Mouse (Mus musculus): Measurements from ENCODE around the gene Lhfp. TPM values are rescaled to one million over a fixed set of nuclear protein-coding genes. Genes with fewer than 3 reads are reported as not detected.
"Not testable (repeated sequence)": the region's sequence is repeated elsewhere in the genome, so short reads cannot be mapped to it uniquely, and the experiment has no call there.

The Lhfp gene
- polyA plus RNA-seq, 1 experiment from 2014 or later, result 50.7 TPM

DNA sequence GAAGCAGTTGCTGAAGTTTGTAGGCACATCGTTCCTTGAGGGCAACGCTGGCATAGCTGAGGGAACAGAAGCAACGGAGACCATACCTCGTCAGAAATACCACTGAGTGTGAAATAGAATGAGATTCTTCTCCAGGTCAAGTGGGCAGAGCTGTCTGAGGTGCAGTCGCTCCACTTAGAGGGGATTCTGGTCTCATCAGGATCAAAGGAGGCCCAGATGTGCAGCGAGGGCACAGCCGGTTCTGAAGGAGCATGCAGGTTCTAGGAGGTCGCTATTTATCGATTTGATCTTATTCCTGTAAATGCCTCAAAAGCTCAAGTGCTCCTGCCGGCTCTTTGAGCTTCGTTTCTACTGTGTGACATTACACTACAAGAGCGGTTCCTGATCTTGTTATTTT lies 61.4 kb downstream of the Lhfp start:
- no peak for ATAC-seq (ENCODE audit: low FRiP score, low read depth)
- H3K4me2 ChIP-seq (replicated peaks), result peak overlapping the region; percentile 6; the same call in 1 of the 2 replicates
- H3K9ac ChIP-seq, result no peak overlapping the region
- no peaks in the 10 kb centered on the region for H3K36me3 ChIP-seq
- H3K4me1 ChIP-seq, result peaks cover 26% of the 10 kb centered on the region
- 23% methylated on average over 12 of the region's 12 CpGs for WGBS
- H3K27me3 ChIP-seq (replicated peaks), result no peaks in the 10 kb centered on the region; the same call in 1 of the 2 replicates
- H3K9me3 ChIP-seq, result no peaks in the 10 kb centered on the region
- no peak overlapping the region for H3K4me3 ChIP-seq
- no peak overlapping the region for H3K27ac ChIP-seq

DNA sequence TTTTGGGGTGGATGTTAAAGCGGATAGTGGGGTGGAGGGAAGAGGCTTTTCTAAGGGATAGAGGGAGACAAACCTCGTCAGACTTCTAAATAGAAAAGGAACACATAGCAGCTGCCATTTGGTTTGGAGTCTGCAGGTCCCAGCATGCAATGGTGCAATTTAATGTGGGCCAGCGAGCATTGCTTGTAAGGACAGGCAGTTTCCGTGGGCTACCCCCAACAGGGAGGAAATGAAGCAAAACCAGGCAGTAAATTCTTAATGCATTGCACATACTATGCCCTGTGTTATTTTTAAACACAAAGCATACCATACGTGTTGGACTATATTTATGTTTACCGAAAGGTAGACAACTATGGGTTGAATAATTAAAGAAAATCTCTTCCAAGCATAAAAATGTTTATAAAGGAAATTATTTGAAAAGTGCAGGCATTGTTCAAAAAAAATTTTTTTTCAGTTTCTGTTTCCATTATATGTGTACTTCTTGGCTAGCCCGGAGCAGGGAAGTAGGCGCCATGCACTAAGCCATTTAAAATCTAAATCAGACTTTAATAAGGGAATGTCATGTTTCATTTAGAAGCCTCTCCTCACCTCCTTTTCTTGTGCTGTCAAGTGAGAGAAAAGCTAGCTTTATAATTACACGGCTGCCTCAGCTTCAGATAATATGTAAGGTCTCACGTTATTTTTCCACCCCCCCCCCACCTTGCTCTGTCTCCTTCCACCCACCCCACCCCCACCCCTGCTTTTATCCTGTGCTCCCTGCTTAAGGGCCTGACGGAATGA lies 67.5 kb downstream of the Lhfp start:
- Histone ChIP-seq H3K27ac (no peak overlapping the region), H3K4me3 (no peak overlapping the region), H3K36me3 (no peaks in the 10 kb centered on the region), H3K9ac (no peak overlapping the region), H3K4me1 (peaks cover 7% of the 10 kb centered on the region; the same call in 1 of the 2 replicates), H3K4me2 (replicated peaks) (no peak overlapping the region), H3K9me3 (no peaks in the 10 kb centered on the region), H3K27me3 (replicated peaks) (no peaks in the 10 kb centered on the region)
- WGBS, result 47% methylated on average over 11 of the region's 11 CpGs
- ATAC-seq (ENCODE audit: low FRiP score, low read depth), result no peak

DNA sequence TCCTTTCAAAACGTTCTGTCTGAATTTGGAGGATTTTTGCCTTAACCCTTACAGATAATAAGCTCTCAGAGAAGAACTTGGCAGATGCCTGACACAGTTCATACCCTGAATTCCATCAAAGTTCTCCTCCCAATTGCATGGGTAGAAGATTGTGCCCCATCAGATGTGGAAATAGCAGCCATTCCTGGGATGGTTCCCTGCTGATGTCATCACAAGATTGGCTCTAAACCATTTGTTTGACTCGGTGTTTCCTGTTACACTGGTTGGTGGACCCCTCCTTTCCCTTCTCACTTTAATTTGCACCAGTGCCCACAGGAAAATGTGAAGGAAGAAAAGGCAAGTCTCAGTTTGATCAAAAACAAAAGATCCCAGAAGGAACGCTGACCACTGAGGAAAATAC lies 68.6 kb downstream of the Lhfp start:
- ATAC-seq (ENCODE audit: low FRiP score, low read depth), result no peak
- no peak overlapping the region for H3K4me2 ChIP-seq (replicated peaks)
- 62% methylated on average over 3 of the region's 3 CpGs for WGBS

DNA sequence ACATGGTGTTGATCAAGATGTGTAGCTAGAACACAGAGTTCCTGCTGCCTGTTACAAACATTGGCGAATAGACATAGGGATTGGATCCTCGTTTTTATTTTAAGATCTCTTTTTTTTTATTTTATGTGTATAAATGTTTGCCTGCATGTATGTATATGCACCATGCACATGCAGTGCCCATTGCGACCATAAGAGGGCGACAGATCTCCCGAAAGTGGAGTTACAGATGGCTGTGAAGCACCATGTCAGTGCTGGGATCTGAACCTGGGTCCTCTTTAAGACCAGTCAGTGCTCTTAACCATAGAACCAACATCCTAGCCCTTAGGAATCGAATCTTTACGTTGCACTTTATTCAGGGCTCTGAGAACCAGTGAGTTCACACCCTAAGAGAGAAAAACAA lies 70.7 kb downstream of the Lhfp start:
- 95% methylated on average over 7 of the region's 7 CpGs for WGBS
- Histone ChIP-seq H3K4me3 (no peak overlapping the region), H3K36me3 (no peaks in the 10 kb centered on the region), H3K27me3 (replicated peaks) (no peaks in the 10 kb centered on the region), H3K4me2 (replicated peaks) (no peak overlapping the region), H3K9me3 (no peaks in the 10 kb centered on the region), H3K27ac (no peak overlapping the region), H3K4me1 (peaks cover 7% of the 10 kb centered on the region; the same call in 1 of the 2 replicates), H3K9ac (no peak overlapping the region)
- ATAC-seq (ENCODE audit: low FRiP score, low read depth), result no peak

More for the DNA sequence above, 68.6 kb downstream of the Lhfp start:
- Histone ChIP-seq H3K4me3 (no peak overlapping the region), H3K27me3 (replicated peaks) (no peaks in the 10 kb centered on the region), H3K9me3 (no peaks in the 10 kb centered on the region), H3K36me3 (no peaks in the 10 kb centered on the region), H3K27ac (no peak overlapping the region), H3K4me1 (peaks cover 7% of the 10 kb centered on the region; the same call in 1 of the 2 replicates), H3K9ac (no peak overlapping the region)

DNA sequence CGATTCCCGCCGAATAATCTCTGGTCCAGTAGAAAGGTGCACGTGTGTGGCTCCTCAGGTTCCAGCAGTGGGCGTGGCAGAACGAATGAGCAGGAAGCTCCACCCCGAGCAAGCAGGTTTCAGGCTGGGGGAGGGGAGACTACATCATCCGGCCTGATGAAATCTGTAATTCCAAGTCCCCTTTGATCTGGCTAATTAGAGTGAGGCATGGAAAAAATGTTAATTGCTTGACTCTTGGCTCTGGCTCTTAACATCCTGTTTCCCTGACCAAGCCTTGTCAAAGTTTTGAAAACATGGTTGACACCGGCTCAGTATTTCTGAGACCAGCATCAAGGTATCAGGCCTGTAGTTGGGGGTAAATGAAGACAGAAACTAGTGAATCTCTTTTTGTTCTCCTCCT lies 77.4 kb downstream of the Lhfp start:
- not testable (repeated sequence) for H3K4me3 ChIP-seq; H3K4me2 ChIP-seq (replicated peaks); H3K27ac ChIP-seq; H3K36me3 ChIP-seq; H3K9me3 ChIP-seq; H3K27me3 ChIP-seq (replicated peaks); H3K4me1 ChIP-seq; H3K9ac ChIP-seq; ATAC-seq (ENCODE audit: low FRiP score, low read depth)
- 70% methylated on average over 5 of the region's 9 CpGs for WGBS

DNA sequence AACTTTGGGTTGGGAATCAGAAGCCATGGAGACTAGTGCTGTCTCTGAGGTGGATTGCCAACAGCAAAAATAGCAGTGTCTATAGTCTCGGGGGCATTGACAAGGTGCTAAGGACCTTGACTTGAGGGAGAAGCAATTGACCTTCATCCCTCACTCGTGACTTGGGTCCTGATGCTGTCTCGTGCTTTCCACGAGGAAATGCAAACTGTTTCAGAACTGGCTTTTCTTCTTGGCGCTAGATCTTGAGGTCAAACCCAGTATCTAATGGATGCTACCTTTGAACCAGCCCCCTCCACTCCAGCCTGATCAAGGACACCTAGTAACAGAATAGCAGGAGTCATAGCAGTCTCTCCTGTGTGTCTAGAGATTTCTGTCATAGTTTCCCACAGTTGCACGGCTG lies 78.7 kb downstream of the Lhfp start:
- Histone ChIP-seq H3K4me1 (no peaks in the 10 kb centered on the region), H3K4me2 (replicated peaks) (no peak overlapping the region), H3K27me3 (replicated peaks) (no peaks in the 10 kb centered on the region), H3K36me3 (no peaks in the 10 kb centered on the region), H3K9me3 (no peaks in the 10 kb centered on the region), H3K9ac (no peak overlapping the region), H3K4me3 (no peak overlapping the region), H3K27ac (no peak overlapping the region)
- WGBS, result 91% methylated on average over 6 of the region's 6 CpGs
- no peak for ATAC-seq (ENCODE audit: low FRiP score, low read depth)

DNA sequence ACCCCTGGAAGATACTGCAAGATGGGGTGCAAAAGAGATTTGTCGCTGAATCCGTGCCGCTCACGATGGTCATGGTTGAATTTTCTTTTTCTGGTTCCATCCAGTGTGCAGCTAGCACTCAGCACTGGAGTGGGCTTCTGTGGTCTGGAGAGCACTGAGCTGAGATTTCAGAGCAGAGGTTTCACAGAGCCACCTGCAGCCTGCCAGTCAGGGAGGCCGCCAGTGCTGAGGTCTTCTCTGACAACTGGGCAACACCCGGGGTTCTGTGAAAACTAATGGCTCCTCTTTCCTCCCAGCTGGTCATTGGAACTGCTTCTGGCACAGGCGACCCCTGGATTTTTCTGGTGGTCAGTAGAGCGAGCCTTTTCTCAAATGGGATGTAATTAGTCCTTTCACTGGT lies 84.2 kb downstream of the Lhfp start:
- Histone ChIP-seq H3K36me3 (no peaks in the 10 kb centered on the region), H3K4me1 (no peaks in the 10 kb centered on the region), H3K4me2 (replicated peaks) (no peak overlapping the region), H3K9me3 (no peaks in the 10 kb centered on the region), H3K27me3 (replicated peaks) (no peaks in the 10 kb centered on the region), H3K9ac (no peak overlapping the region), H3K4me3 (no peak overlapping the region), H3K27ac (no peak overlapping the region)
- no peak for ATAC-seq (ENCODE audit: low FRiP score, low read depth)
- 62% methylated on average over 8 of the region's 8 CpGs for WGBS

DNA sequence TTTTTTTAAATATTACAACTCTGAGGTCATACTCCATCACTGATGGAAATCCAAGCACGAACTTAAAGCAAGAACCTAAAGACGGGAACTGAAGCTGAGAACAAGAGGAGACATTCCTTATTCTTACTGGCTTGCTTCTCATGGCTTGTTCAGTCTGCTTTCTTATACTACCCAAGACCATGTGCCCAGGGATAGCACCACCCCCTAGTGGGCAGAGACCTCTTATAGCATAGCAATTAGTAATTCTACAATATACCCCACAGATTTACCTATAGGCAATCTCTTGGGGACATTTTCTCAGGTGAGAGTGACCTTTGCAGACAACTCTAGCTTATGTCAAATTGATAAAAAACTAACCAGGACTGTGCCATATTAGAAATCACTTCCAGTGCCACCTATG lies 97.5 kb downstream of the Lhfp start:
- H3K27ac ChIP-seq, result no peak overlapping the region
- 96% methylated on average over 2 of the region's 2 CpGs for WGBS
- no peaks in the 10 kb centered on the region for H3K36me3 ChIP-seq
- H3K4me1 ChIP-seq, result no peaks in the 10 kb centered on the region
- H3K9me3 ChIP-seq, result peaks cover 3% of the 10 kb centered on the region; the same call in 1 of the 2 replicates
- no peak for ATAC-seq (ENCODE audit: low FRiP score, low read depth)
- no peaks in the 10 kb centered on the region for H3K27me3 ChIP-seq (replicated peaks)
- no peak overlapping the region for H3K4me2 ChIP-seq (replicated peaks)
- H3K4me3 ChIP-seq, result no peak overlapping the region
- H3K9ac ChIP-seq, result no peak overlapping the region

DNA sequence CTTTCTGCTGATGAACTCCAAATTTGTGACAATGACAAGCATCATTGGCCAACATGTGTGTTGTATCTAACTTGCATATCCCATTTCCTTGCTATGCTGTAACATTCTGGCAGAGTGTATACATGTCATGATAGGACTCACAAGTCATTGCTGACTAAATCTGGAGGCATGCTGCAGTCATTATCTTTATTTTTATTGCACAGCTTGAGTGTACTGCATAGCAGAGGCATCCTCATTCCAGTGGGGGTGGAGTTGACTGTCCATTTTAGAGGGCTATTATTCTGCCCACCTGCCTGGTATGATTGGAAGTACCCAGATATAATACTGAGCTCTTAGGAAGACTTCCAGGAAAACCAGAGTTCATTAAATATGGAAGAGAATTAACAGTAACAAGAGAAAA lies 97.9 kb downstream of the Lhfp start:
- Histone ChIP-seq H3K9ac (no peak overlapping the region), H3K9me3 (peaks cover 3% of the 10 kb centered on the region; the same call in 1 of the 2 replicates), H3K4me1 (no peaks in the 10 kb centered on the region), H3K36me3 (no peaks in the 10 kb centered on the region), H3K4me3 (no peak overlapping the region), H3K27ac (no peak overlapping the region), H3K27me3 (replicated peaks) (no peaks in the 10 kb centered on the region), H3K4me2 (replicated peaks) (no peak overlapping the region)
- no peak for ATAC-seq (ENCODE audit: low FRiP score, low read depth)

DNA sequence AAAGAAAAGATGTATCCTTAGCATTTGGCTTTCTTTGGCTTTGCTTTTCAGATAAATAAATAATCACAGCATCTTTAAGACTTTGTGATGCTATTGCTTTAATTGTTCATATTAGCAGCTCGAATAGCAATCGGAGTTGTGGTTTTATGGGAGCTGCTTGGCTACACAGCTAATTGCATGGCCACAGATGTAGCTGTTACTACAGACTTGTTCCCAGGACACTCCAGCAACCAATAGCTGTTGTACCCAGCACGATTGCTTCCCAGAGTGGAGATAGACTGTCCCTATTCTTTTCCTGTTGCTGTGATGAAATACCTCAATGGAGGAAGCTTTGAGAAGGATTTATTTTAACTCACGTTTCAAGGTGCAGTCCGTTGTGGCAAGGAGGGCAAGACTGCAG lies 98.3 kb downstream of the Lhfp start:
- no peak for ATAC-seq (ENCODE audit: low FRiP score, low read depth)
- H3K4me2 ChIP-seq (replicated peaks), result no peak overlapping the region
- H3K4me1 ChIP-seq, result no peaks in the 10 kb centered on the region
- no peak overlapping the region for H3K9ac ChIP-seq
- no peak overlapping the region for H3K4me3 ChIP-seq
- 75% methylated on average over 5 of the region's 5 CpGs for WGBS
- H3K36me3 ChIP-seq, result no peaks in the 10 kb centered on the region
- H3K27ac ChIP-seq, result no peak overlapping the region
- no peaks in the 10 kb centered on the region for H3K27me3 ChIP-seq (replicated peaks)
- H3K9me3 ChIP-seq, result peaks cover 3% of the 10 kb centered on the region; the same call in 1 of the 2 replicates

DNA sequence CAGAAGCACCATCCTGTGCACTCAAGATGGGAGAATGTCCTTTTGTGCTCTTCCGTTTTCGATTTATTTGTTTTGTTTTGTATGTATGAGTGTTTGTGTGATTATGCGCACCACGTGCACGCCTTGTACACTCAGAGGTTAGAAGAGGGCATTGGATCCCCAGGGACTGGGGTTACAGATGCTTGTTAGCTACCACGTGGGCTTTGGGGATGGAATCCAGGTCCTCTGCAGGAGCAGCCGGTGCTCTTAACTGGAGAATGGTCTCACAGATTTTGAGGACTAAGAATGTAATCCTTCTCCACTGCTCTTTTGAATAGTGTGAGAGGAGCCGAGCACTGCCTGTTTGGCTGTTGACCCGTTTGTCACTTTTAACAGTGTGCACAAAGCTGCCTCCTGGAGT lies 101.2 kb downstream of the Lhfp start:
- Histone ChIP-seq H3K4me2 (replicated peaks) (no peak overlapping the region), H3K4me3 (no peak overlapping the region), H3K27me3 (replicated peaks) (no peaks in the 10 kb centered on the region), H3K27ac (no peak overlapping the region), H3K9ac (no peak overlapping the region), H3K36me3 (no peaks in the 10 kb centered on the region), H3K9me3 (no peaks in the 10 kb centered on the region), H3K4me1 (no peaks in the 10 kb centered on the region)
- no peak for ATAC-seq (ENCODE audit: low FRiP score, low read depth)
- 81% methylated on average over 9 of the region's 9 CpGs for WGBS

DNA sequence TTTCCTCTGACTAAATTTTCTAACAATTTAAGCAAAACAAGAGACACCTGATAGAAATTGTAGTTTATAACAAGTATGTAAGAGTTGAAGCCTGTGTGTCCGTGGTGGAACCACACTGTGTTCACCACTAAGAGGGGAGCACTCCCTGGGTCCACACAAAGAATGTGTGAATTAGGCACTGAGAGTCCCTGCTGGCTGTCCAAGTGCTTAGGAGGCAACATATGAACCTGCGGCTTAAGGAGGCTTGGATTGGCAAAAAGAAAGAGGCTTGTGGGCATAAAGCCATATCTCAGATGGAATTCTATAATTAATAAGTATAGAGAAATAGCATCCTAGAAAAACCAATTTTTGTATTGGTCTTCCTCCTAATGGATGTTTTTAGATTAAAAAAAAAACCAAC lies 104.2 kb downstream of the Lhfp start:
- Histone ChIP-seq H3K9ac (no peak overlapping the region), H3K27ac (no peak overlapping the region), H3K36me3 (no peaks in the 10 kb centered on the region), H3K4me3 (no peak overlapping the region), H3K9me3 (no peaks in the 10 kb centered on the region), H3K4me1 (no peaks in the 10 kb centered on the region), H3K27me3 (replicated peaks) (no peaks in the 10 kb centered on the region), H3K4me2 (replicated peaks) (no peak overlapping the region)
- ATAC-seq (ENCODE audit: low FRiP score, low read depth), result no peak
- WGBS, result 68% methylated on average over 2 of the region's 2 CpGs

DNA sequence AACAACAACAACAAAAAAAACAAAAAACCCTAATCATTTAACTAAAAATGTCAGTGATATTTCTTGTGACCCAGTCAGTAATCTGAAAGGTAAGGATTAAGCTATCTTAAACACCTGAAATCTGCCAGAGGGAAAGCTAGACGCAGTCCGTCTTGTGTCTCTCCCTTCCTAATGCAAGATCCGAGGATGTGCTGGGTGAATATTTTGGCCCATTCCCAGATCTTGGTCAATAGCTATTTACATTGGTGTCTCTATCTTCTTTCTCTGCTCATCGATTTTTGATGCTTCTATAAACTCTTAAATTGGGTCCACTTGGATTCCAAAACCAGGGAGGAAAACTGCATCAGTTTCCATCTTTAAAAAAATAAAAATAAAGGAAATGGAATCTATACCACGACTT lies 104.6 kb downstream of the Lhfp start:
- Histone ChIP-seq H3K4me3 (no peak overlapping the region), H3K9me3 (no peaks in the 10 kb centered on the region), H3K4me1 (no peaks in the 10 kb centered on the region), H3K27ac (no peak overlapping the region), H3K27me3 (replicated peaks) (no peaks in the 10 kb centered on the region), H3K36me3 (no peaks in the 10 kb centered on the region), H3K4me2 (replicated peaks) (no peak overlapping the region), H3K9ac (no peak overlapping the region)
- ATAC-seq (ENCODE audit: low FRiP score, low read depth), result no peak
- WGBS, result 86% methylated on average over 5 of the region's 5 CpGs

Data from neural tube, embryonic 12.5 days (tissue).